Mouse (Mus musculus) heart, postnatal 0 days (tissue): Measurements from ENCODE around the gene Bcor.

ENCODE experiments used
- CTCF ChIP-seq: IDR thresholded peaks from 2 replicates; pipeline ENCODE4 v1.5.1; 2016; ENCODE audit warnings: antibody characterized with exemption, control low read depth, low read depth
- EP300 ChIP-seq: IDR thresholded peaks from 2 replicates; pipeline ENCODE4 v1.6.1; 2016; ENCODE audit warnings: antibody characterized with exemption, low read depth

DNA sequence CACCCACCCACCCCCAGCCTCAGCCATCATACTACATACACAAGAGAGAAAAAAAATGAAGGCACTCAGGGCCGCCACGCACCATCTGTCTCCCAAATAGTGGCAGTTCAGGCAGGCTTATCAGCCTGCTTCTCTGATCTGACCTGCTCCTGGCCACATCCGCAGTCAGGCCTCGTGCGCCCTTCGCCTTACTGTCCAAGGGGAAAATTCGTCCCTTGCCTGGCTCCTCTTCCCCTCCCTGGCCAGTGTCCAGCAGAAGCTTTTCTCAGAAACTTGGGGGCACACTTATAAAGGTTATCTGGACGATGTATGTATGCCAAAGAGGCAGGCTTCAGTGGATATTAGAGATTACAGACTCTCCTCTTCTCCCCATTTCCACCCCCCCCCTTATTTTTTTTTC lies 163.7 kb downstream of the Bcor start:
- TF ChIP-seq CTCF (no peak), EP300 (no peak)
